Mouse (Mus musculus) ovary, postnatal 10 days (tissue): Measurements from ENCODE around the gene Rbl1.
"Not testable (repeated sequence)": the region's sequence is repeated elsewhere in the genome, so short reads cannot be mapped to it uniquely, and the experiment has no call there.

Experiments used
- DNase-seq: peaks from one replicate; pipeline ENCODE4 v3.0.0; 2022; ENCODE audit warnings: low spot score

The Rbl1 gene

DNA sequence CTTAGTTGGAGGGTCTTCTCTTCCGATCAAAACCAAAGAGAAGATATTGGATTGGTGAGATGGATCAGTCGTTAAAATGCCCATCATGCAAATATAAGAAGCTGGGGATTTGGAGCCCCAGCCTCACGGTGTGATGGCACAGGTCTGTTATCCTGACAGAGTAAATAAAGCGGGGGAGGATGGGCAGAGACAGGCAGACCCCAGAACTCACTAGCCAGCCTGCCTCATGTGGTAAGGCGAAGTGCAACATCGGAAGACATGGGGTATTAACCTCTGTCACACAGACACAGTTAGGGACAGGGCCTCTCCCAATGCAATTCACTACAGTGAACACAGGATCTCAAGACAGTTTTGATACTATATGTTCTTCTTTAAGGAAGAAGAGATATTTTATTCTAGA, 33.7 kb downstream of the Rbl1 start:
- no peak for DNase-seq

DNA sequence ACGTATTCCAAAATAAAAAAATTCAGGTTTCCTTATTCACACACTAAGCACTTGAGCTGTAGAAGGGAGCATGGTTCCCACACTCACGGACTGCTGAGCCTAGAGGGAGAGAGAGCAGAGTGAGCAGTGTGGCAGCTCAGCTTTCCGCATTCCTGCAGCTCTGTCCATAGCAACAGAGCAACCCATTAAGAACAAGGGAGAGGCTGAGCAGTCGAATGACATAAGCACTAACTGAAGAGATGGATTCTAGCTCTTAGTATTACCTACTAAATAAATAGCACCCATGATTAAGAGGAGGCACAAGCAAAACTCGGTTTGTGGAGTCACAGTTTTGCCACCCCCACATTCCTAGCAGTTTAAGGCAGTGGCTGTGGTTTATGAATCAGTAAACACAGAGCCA, 34.2 kb downstream of the Rbl1 start:
- no peak for DNase-seq

DNA sequence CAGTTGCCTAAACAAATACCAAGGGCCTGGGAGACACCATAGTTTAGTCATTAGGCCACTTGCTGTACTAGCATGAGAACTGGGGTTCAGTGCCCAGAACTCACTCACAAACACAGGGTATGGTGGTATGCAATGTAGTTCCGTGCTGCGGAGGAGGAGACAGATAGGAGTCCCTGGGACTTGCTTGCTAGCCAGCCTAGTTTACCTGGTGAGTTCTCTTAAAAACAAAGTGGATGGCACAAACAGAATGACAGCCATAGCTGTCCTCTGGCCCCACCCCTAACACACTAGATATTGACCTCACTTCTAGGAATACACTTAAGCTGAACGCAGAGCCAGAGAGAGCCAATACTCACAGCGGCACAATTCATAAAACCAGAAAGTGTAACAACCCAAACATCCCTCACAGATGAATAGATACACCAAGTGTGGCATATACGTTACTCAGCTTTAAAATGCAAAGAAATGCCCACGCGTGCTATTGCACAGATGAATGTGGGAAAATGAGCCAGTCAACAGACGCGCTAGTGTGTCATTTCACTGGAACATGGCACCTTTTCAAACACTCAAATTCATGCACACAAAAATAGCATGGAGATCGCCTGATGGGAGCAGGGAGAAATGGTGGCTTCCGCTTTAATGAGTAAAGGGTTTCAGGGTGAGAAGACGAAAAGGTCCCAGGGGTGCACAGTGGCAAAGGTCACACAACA, 37.8 kb downstream of the Rbl1 start:
- no peak for DNase-seq

DNA sequence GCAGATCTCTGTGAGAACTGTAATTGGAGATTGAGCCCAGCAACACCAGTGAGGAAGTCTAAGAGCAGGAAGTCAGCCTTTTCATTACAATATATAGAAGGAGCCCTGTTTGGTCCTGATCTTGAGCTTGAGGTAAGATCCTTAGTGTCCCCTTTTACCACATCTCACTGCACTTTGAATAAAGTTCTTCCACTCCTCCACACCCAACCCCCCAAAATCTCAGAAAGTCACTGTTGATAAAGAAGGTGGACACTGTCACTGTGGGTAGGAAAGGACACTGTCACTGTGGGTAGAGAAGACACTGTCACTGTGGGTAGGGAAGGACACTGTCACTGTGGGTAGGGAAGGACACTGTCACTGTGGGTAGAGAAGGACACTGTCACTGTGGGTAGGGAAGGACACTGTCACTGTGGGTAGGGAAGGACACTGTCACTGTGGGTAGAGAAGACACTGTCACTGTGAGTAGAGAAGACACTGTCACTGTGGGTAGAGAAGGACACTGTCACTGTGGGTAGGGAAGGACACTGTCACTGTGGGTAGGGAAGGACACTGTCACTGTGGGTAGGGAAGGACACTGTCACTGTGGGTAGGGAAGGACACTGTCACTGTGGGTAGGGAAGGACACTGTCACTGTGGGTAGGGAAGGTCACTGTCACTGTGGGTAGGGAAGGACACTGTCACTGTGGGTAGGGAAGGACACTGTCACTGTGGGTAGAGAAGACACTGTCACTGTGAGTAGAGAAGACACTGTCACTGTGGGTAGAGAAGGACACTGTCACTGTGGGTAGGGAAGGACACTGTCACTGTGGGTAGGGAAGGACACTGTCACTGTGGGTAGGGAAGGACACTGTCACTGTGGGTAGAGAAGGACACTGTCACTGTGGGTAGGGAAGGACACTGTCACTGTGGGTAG, 38.8 kb downstream of the Rbl1 start:
- DNase-seq, result not testable (repeated sequence)

DNA sequence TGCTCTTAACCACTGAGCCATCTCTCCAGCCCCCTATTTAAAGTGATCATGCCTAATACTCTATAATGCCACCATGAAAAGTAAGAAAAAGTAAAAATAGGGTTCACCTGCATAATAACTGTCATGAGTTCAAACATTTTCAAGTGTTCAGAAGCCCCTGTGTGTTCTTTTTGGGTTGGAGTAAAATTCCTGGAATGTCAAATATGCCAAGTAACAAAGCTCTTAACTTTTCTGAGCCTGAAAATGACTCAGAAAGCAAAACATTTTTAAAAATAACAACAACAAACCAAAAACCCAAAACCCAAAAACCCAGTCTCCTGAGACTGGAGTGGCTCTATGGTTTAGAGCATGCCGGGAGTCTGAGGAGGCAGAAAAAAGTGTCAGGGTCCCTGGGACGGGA, 40.2 kb downstream of the Rbl1 start:
- DNase-seq, result no peak

DNA sequence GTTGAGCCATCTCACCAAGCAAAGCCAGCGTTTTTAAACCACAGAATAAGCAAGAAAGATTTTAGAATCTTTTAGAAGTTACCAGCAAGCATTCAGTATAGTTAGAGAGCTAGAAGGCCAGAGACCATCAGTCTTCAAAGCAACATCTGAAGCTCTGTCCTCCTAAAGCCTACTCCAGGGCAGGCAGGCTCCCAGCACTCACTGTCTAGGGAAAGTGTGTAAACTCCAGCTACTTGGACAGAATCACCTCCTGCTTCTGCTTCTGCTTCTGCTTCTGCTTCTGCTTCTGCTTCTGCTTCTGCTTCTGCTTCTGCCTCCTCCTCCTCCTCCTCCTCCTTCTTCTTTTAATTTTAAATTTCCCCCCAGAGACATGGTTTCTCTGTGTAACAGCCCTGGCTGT, 48.3 kb downstream of the Rbl1 start:
- DNase-seq, result no peak

DNA sequence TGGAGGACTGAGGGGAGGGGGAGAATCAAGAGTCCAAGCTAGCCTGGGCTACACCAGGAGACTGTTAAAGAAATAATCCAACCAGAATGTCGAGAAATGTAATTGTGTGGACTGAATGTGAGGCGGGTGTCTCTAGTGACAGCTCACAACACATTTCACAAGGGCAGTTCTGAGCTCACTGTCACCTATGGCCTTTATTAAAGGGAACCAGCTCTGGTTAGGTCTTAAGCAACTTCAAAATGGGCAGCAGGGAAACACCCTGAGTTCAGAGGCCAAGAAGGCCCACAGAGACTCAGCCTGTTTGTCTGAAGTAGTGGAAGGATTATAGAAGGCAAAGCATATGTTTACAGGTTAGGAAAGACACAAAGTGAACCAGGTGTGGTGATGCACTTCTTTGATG, 51.1 kb downstream of the Rbl1 start:
- DNase-seq, result no peak

DNA sequence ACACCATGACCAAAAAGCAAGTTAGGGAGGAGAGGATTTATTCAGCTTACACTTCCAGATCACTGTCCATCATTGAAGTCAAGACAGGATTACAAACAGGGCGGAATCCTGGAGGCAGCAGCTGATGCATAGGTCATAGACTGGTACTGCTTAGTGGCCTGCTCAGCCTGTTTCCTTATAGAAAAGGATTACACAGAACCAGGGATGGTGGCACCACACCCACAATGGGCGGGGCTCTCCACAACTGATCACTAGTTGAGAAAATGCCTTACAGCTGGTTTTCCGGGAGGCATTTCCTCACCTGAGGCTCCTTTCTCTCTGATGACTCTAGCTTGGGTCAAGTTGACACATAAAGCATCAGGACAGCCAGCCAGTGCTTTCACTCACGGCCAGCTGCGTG, 55.9 kb downstream of the Rbl1 start:
- DNase-seq, result no peak

DNA sequence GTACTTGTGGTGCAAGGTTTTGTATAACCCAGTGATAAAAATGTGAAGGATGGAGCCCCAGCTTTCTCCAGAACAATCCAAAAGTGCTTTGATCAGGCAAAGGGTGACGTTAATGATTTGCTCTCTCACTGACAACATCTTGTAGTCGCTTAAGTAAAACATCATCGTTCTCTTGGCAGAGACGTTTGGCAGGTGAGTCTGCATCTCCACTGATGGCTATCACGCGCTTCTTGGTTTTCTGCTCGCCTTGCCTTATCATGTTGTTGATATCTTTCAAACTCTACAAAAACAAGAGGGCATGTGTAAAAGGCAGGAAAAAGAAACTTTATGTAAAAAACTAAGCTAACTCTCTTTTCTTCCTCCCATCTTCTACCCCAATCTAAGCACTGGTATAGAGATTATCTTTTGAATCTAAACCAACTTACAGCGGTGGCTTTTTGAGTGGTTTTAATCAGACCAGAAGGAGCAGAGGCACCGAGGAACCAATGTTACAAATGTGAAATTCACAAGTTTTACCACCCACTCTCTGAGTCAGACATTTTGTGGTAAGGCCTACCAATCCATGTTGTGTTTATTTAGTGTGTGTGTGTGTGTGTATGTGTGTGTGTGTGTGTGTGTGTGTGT, 56.8 kb downstream of the Rbl1 start:
- DNase-seq, result no peak

DNA sequence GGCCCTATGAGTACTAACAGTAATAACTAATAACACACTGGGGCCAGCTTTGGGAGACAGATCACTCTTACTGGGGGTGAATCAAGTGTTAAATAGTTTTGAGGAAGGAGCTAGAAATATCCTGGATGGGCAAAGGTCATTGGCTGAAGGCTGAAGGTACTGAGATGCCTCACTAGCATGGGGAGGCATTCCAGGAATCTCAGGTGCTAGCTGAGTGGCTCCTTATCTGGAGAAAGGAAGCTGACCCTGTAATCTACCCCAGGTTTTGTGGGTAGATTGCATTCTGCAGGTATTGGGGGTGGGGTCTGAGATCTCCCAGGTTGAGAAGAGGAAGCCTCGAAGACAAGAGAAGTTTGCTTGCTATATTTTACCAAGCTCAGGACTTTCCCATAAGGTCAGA, 59.2 kb downstream of the Rbl1 start:
- no peak for DNase-seq

DNA sequence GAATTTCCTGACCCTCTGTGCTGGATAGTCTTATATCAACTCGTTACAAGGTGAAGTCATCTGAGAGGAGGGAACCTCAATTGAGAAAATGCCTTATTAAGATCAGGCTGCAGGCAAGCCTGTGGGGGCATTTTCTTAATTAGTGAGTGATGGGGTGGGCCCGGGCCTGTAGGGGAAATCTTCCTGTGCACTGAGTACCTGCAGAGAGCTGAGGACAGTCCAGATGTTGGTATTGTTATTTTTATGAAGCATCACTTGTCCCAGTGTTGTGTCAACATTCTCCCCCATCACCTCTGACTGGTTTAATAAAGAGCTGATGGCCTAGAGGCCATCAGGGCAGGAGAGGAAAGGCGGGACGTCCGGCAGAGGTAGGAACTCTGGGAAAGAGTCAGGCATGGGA, 60.2 kb downstream of the Rbl1 start:
- no peak for DNase-seq

DNA sequence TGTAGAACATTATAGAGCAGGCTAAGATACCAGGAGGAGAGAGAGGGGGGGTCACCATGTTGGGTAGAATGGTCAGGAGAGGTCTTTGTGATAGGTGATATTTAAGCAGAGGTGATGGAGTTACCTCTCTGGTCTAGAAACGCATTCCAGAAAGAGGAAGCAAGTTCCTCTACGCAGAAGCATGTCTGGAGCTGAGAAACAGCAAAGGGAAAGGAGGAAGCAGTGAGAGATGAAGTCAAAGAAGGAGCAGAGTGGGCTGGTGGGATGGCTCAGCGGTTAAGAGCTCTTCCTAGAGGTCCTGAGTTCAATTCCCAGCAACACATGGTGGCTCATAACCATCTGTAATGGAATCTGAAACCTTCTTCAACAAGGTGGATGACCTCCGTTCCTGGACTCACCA, 62.4 kb downstream of the Rbl1 start:
- no peak for DNase-seq

DNA sequence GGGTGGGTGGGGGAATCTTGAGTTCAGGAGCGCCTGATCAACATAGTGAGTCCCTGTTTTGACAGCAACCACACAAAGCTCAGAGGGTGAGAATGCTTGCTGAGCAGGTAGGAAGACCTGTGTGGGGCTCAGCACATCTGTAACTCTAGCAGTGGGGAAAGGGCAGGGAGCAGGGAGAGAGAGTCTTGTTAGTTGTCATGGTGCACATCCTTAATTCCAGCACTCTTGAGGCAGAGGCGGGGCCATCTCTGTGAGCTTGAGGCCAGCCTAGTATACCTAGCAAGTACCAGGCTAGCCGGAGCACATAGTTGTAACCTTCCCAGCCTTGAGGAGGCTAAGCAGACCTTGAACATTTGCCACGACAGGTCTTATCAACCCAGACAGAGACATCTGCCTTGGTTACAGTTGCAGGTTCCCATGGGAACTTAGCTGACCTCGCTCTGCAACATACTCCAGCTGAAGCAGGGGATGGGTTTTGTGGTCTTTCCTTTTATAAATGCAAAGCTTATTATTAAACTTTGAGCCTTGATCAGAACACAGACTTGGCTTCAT, 65.0 kb downstream of the Rbl1 start:
- no peak for DNase-seq

DNA sequence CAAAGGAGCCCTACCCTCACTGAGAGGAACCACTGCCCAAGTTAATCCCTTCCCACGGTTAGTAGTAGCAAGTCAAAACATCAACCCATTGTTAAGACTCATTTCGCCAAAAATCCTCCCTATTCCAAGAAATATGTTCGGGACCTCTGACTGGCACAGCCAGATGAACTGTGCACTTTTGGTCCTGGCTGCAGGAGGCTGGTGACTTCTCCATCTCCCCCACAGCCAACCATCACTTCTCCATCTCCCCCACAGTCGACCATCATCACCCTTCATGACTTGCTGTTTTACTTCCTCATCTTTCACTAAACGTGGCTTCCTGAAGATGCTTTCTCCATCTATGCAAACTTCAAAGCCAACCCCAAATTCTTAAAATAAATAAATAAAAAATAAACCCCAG, 65.5 kb downstream of the Rbl1 start:
- no peak for DNase-seq

DNA sequence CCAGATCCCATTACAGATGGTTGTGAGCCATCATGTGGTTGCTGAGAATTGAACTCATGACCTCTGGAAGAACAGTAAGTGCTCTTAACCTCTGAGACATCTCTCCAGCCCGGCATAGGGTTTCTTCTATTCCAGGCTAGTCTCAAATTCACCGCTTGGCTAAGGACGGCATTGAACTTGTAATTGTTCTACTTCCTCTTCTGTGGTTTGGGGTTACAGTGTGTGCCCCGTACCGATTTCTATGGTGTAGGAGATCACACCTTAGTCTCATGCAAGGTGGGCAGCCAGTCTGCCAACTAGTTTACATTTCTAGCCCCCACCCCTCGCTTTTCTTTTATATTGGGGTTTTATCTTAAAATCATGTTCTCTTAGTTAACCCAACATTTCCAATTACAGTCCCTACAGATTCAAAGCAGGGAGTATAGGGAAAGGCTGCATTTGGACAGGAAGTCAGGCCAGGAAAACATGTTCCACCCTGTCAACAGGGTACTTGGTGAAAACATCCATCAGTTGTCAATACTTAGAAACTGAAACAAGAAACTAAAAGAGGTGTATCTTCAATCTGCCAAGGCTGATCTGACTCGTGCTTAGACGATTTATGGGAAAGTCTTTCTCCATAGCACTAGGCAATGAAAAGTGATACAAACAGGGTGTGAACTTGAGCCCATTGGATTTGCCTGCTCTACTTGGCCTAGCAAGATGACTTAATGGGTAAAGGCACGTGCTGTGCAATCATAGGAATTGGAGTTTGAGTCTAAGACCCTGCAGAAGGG, 66.2 kb downstream of the Rbl1 start:
- no peak for DNase-seq

DNA sequence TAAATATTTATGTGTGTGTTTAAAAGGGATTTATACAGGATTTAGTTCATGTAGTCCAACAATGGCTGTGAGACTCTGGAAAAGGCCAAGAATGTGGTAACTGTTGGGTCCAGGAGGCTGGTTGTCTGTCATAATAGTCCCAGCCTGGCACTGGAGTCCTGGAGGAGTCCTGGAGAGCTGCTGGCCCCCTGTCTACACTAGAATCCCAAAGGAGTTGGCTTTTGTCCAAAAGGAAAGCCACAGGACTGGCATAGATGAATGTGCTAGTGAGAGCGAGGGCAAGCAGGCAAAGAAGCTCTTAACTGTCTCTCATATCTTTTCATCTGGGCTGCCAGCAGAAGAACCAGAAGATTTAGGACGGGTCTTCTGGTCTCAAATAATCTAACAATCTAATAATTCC, 67.7 kb downstream of the Rbl1 start:
- DNase-seq, result no peak

DNA sequence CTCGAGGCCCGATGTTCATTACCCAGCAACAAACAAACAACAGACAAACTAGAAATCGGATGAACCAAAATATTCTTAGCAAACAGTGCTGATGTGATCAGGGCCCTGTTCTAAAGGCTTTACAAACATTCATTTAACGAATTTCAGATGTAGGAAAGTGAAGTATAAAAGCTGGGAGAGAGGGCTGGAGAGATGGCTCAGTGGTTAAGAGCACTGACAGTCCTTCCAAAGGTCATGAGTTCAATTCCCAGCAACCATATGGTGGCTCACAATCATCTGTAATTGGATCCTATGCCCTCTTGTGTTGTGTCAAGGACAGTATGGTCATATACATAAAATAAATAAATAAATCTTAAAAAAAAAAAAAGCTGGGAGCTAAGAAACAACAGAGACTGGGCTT, 68.2 kb downstream of the Rbl1 start:
- DNase-seq, result no peak

DNA sequence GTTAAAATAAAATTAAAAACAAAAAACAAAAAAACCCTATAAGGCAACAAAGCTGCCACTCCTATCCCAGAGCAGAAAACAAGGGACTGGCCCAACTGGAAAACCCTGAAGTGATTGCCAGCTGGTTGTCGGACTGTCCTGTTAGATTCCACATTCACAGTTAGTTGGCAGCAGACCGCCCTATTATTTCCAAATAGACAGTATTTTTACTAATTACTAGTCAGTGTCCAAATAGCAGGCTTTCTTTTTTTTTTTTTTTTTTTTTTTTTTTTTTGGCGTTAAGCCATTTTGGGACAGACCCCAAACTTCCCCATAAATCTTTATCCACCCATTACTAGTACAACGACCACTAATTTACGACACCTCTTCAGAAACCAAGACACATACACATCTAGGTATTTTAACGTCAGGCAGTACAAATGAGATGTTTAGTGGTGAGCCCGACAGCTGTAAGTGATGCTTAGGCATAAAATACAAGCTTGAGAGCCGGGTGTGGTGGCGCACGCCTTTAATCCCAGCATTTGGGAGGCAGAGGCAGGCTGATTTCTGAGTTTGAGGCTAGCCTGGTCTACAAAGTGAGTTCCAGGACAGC, 68.7 kb downstream of the Rbl1 start:
- no peak for DNase-seq

DNA sequence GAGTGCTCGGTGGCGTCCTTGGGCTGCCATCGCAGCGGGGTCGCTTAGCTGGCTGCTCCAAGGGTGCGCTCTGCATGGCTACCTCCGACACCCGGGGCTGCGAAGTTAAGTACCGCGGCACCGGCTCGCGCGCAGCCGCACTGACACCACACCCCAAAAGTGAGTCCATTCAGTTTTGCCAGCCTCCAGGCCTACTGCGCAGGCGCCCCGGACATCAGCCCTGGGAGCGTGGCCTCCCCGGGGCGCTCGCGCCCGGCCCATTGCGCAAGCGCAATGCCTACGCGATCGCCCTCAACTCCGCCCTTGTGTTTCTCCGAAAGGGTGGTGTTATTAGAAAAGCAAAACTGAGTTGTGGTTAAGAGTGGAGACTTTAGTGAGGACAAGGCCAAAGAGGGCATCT, 69.3 kb downstream of the Rbl1 start, which contains the start of gene Samhd1:
Gene Samhd1 (minus strand): TSS at position 252 of the 400 bp plus-strand sequence.
- peak; percentile 86 for DNase-seq

DNA sequence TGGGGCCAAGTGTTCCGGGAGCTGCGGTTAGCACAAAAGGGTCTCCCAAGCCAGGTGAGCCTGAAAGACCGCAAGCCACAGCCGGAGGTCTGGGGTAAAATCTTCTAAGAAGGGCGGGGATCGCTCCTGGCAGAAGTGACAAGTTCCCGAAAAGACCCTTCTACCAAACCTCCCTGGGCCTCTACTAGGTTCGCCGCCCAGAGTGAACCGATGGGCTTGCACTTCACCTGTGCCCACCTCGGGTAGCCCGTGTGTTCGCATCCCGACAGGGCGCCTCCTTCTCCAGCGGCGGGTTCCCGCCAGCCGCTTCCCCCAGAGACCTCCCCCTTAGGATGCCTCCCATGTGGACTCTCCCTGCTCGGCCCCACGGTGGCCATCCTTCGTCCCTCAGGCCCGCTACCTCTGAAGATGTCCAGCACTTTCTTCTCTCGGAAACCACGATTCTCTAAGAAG, 69.8 kb downstream of the Rbl1 start:
- no peak for DNase-seq

DNA sequence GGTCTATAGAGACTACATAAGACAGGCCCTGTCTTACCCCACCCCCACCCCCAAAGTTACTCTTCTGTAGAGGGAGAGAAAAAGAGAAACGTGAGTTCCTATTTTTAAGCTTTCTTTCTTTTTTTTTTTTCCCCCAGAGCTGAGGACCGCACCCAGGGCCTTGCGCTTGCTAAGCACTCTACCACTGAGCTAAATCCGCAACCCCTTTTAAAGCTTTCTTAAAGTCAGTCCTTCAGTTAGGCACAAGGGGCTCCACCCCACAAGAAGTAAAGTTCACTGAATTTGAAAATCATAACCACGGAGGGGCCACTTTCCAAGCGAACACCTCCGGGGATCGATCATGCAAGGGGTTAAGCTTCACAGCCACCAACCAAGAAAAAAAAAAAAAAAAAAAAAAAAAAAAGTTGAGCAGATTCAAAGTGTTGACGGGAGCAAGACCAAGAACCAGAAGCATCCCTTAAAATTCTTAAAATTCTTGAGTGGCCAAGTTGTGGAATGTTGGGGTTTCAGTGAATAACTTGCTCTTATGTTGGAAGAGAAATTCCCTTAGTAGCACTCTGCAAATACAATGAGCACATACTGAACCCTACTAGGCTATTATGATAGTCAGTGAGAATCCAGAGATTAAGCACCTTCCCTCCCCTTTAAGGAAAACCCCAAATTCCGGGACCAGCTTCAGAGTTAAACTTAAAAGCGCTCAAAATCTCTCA, 70.4 kb downstream of the Rbl1 start:
- DNase-seq, result no peak
